Mouse (Mus musculus): ENCODE results near the gene Olfr154. TPM values are rescaled to one million over a fixed set of nuclear protein-coding genes. Genes with fewer than 3 reads are reported as not detected.
"Not testable (repeated sequence)": the region's sequence is repeated elsewhere in the genome, so short reads cannot be mapped to it uniquely, and the experiment has no call there.

Olfr154 gene
- not detected in 2 replicates for polyA plus RNA-seq (2015; fragmentation: Nextera tagmentation; extraction: Ambion mirVana)

GRCm38 (mm10) chr2:85664355-85664754 is at the start of gene Olfr154:
Gene Olfr154, minus strand, starts transcription at chr2:85664455.
- not testable (repeated sequence) for H3K9me3 ChIP-seq (replicated peaks); H3K27me3 ChIP-seq; ATAC-seq (ENCODE audit: low read depth); H3K27ac ChIP-seq; H3K4me3 ChIP-seq (replicated peaks); H3K4me2 ChIP-seq; H3K9ac ChIP-seq; H3K36me3 ChIP-seq; H3K4me1 ChIP-seq (replicated peaks); DNase-seq

- no peak for DNase-seq
- Histone ChIP-seq H3K9ac (no peak overlapping the region), H3K27me3 (no peaks in the 10 kb centered on the region), H3K36me3 (no peaks in the 10 kb centered on the region), H3K4me2 (no peak overlapping the region), H3K4me1 (replicated peaks) (no peaks in the 10 kb centered on the region), H3K9me3 (replicated peaks) (no peaks in the 10 kb centered on the region), H3K27ac (no peak overlapping the region), H3K4me3 (replicated peaks) (no peak overlapping the region)
- 35% methylated on average over 1 of the region's 1 CpGs for WGBS (ENCODE audit: insufficient replicate concordance)
- ATAC-seq (ENCODE audit: low read depth) = no peak
Observed at GRCm38 (mm10) chr2:85711159-85711558, 46.9 kb upstream of the Olfr154 start.

DNA sequence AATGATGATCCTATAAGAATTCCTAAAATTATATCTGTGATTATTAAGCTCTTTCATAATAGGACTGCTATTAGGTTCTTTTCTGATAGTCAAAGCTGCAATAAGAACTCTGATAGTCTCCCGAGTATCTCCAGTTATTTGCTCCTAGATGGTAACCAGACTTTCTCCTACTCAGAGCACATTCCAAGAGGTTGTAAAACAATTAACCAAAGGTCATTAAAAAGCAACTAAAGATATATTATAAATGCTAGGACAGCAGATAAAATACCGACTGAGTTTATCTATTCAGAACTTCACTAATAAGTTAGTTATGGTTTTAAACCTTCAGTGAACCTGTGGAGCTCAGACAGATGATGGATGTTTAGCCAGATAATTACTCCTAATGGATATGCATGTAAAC is 46.4 kb upstream of the Olfr154 start:
- not testable (repeated sequence) for H3K27ac ChIP-seq; H3K9ac ChIP-seq; H3K9me3 ChIP-seq (replicated peaks); H3K27me3 ChIP-seq; H3K4me1 ChIP-seq (replicated peaks); H3K4me2 ChIP-seq; DNase-seq; H3K36me3 ChIP-seq; H3K4me3 ChIP-seq (replicated peaks); ATAC-seq (ENCODE audit: low read depth)
- 49% methylated on average over 2 of the region's 2 CpGs for WGBS (ENCODE audit: insufficient replicate concordance)

- no peak within 1 kb of the TSS for H3K4me2 ChIP-seq
- ATAC-seq (ENCODE audit: low read depth) = no peak
Observed at GRCm38 (mm10) chr2:85689131-85689530, 24.9 kb upstream of the Olfr154 start, which contains the start of gene Olfr1008. Gene Olfr1008, plus strand, starts transcription at chr2:85689431.

GRCm38 (mm10) chr2:85678667-85679066 is 14.4 kb upstream of the Olfr154 start, which contains the start of gene Olfr1006:
Gene Olfr1006, minus strand, starts transcription at chr2:85678767.
- no peaks in the 10 kb centered on the region for H3K36me3 ChIP-seq
- no peaks in the 10 kb centered on the region for H3K27me3 ChIP-seq
- H3K4me3 ChIP-seq (replicated peaks) = no peak within 1 kb of the TSS
- H3K4me1 ChIP-seq (replicated peaks) = no peaks in the 10 kb centered on the region
- no peak within 1 kb of the TSS for H3K4me2 ChIP-seq
- ATAC-seq (ENCODE audit: low read depth) (no peak), DNase-seq (no peak)
- H3K27ac ChIP-seq = no peak within 1 kb of the TSS
- H3K9me3 ChIP-seq (replicated peaks) = no peaks in the 10 kb centered on the region
- H3K9ac ChIP-seq = no peak within 1 kb of the TSS

More at GRCm38 (mm10) chr2:85689131-85689530, 24.9 kb upstream of the Olfr154 start, which contains the start of gene Olfr1008:
- H3K27ac ChIP-seq = no peak within 1 kb of the TSS
- H3K4me3 ChIP-seq (replicated peaks) = no peak within 1 kb of the TSS
- H3K4me1 ChIP-seq (replicated peaks) = no peaks in the 10 kb centered on the region
- no peaks in the 10 kb centered on the region; the same call in 1 of the 2 replicates for H3K9me3 ChIP-seq (replicated peaks)
- H3K27me3 ChIP-seq = no peaks in the 10 kb centered on the region
- DNase-seq = no peak
- no peak within 1 kb of the TSS for H3K9ac ChIP-seq
- no peaks in the 10 kb centered on the region for H3K36me3 ChIP-seq

DNA sequence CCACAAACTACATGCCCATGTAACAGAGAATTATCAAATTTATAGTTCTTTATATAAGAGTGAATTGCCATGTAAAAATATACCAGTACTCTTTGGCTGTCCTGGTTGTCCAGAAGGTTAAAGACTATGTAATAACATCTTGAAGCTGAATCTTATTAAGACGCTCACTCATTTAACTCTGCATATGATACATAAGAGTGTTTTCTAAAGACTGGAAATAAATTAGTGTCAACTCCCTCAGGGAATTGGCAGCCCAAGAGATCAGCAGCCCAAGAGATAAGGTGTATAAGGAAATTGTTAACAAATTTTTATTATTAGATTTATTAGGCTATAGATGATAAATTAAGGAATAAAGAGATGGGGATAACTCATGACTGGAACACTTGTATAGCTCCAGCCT is 13.7 kb downstream of the Olfr154 start, which contains the start of gene Olfr1002:
Gene Olfr1002, minus strand, starts transcription at position 101 of the 400 bp plus-strand sequence.
- H3K4me2 ChIP-seq = no peak within 1 kb of the TSS
- no peaks in the 10 kb centered on the region for H3K4me1 ChIP-seq (replicated peaks)
- no peak within 1 kb of the TSS for H3K9ac ChIP-seq
- 71% methylated on average over 1 of the region's 1 CpGs for WGBS (ENCODE audit: insufficient replicate concordance)
- H3K27me3 ChIP-seq = no peaks in the 10 kb centered on the region
- H3K9me3 ChIP-seq (replicated peaks) = no peaks in the 10 kb centered on the region
- no peak within 1 kb of the TSS for H3K4me3 ChIP-seq (replicated peaks)
- DNase-seq (no peak), ATAC-seq (ENCODE audit: low read depth) (no peak)
- no peak within 1 kb of the TSS for H3K27ac ChIP-seq
- no peaks in the 10 kb centered on the region for H3K36me3 ChIP-seq

Other genes with a start within 250 kb of the Olfr154 start
- not detected in 2 replicates for gene Olfr993, start 249.6 kb downstream of the Olfr154 start, polyA plus RNA-seq (2015; fragmentation: Nextera tagmentation; extraction: Ambion mirVana)
- gene Olfr994, start 228.0 kb downstream of the Olfr154 start, polyA plus RNA-seq (2015; fragmentation: Nextera tagmentation; extraction: Ambion mirVana) = not detected in 2 replicates
- gene Olfr995, start 220.8 kb downstream of the Olfr154 start, polyA plus RNA-seq (2015; fragmentation: Nextera tagmentation; extraction: Ambion mirVana) = not detected in 2 replicates
- not detected in 2 replicates for gene 4833423E24Rik, start 145.4 kb downstream of the Olfr154 start, polyA plus RNA-seq (2015; fragmentation: Nextera tagmentation; extraction: Ambion mirVana)
- gene Olfr996, start 85.2 kb downstream of the Olfr154 start, polyA plus RNA-seq (2015; fragmentation: Nextera tagmentation; extraction: Ambion mirVana) = not detected in 2 replicates
- gene Olfr998, start 75.5 kb downstream of the Olfr154 start, polyA plus RNA-seq (2015; fragmentation: Nextera tagmentation; extraction: Ambion mirVana) = not detected in 2 replicates
- gene Olfr1000, start 52.6 kb downstream of the Olfr154 start, polyA plus RNA-seq (2015; fragmentation: Nextera tagmentation; extraction: Ambion mirVana) = not detected in 2 replicates
- gene Olfr1002, start 13.8 kb downstream of the Olfr154 start, polyA plus RNA-seq (2015; fragmentation: Nextera tagmentation; extraction: Ambion mirVana) = not detected in 2 replicates
- gene Olfr1006, start 14.3 kb upstream of the Olfr154 start, polyA plus RNA-seq (2015; fragmentation: Nextera tagmentation; extraction: Ambion mirVana) = not detected in 2 replicates
- not detected in 2 replicates for gene Olfr1008, start 25.0 kb upstream of the Olfr154 start, polyA plus RNA-seq (2015; fragmentation: Nextera tagmentation; extraction: Ambion mirVana)
- gene Olfr1009, start 51.0 kb upstream of the Olfr154 start, polyA plus RNA-seq (2015; fragmentation: Nextera tagmentation; extraction: Ambion mirVana) = not detected in 2 replicates
- gene Olfr1012, start 98.3 kb upstream of the Olfr154 start, polyA plus RNA-seq (2015; fragmentation: Nextera tagmentation; extraction: Ambion mirVana) = not detected in 2 replicates
- not detected in 2 replicates for gene Olfr1013, start 102.6 kb upstream of the Olfr154 start, polyA plus RNA-seq (2015; fragmentation: Nextera tagmentation; extraction: Ambion mirVana)
- gene Olfr1014, start 108.3 kb upstream of the Olfr154 start, polyA plus RNA-seq (2015; fragmentation: Nextera tagmentation; extraction: Ambion mirVana) = not detected in 2 replicates
- gene Olfr1015, start 117.6 kb upstream of the Olfr154 start, polyA plus RNA-seq (2015; fragmentation: Nextera tagmentation; extraction: Ambion mirVana) = not detected in 2 replicates
- gene Olfr1016, start 138.1 kb upstream of the Olfr154 start, polyA plus RNA-seq (2015; fragmentation: Nextera tagmentation; extraction: Ambion mirVana) = not detected in 2 replicates
- not detected in 2 replicates for gene Olfr1018, start 154.0 kb upstream of the Olfr154 start, polyA plus RNA-seq (2015; fragmentation: Nextera tagmentation; extraction: Ambion mirVana)
- not detected in 2 replicates for gene Olfr1019, start 181.0 kb upstream of the Olfr154 start, polyA plus RNA-seq (2015; fragmentation: Nextera tagmentation; extraction: Ambion mirVana)
- not detected in 2 replicates for gene Olfr1020, start 182.6 kb upstream of the Olfr154 start, polyA plus RNA-seq (2015; fragmentation: Nextera tagmentation; extraction: Ambion mirVana)
- not detected in 2 replicates for gene Olfr1022, start 204.1 kb upstream of the Olfr154 start, polyA plus RNA-seq (2015; fragmentation: Nextera tagmentation; extraction: Ambion mirVana)
- not detected in 2 replicates for gene Olfr1023, start 221.2 kb upstream of the Olfr154 start, polyA plus RNA-seq (2015; fragmentation: Nextera tagmentation; extraction: Ambion mirVana)
- not detected in 2 replicates for gene Olfr1024, start 240.6 kb upstream of the Olfr154 start, polyA plus RNA-seq (2015; fragmentation: Nextera tagmentation; extraction: Ambion mirVana)

All from liver, embryonic 13.5 days (tissue).